Mouse (Mus musculus): ENCODE measurements around the gene Polr3gl.

Polr3gl gene

DNA sequence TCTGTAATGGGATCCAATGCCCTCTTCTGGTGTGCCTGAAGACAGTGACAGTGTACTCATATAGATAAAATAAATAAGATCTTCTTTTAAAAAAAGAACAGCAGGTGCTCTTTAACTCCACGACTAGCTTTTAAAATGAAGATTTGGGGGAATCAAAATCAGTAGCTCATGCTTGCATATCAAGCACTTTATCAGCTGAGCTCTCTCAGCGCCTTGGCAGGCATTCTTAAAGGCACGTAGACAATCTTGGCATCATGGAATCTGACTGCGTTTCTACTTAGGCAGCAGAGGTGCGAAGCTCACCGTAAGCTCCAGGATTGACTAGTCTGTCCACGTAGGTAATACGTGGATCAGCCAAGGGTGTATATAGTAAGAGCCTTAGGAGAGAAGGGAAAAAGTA lies 51.4 kb downstream of the Polr3gl start:
- in situ Hi-C loops (cut with MboI, MseI) = loop anchor here (5.0 kb wide), 2 partner anchors 35 to 105 kb away; partner anchors contain the start of genes Gm16253 (in 2 of the 2) and Itga10 (in 1 of the 2)

DNA sequence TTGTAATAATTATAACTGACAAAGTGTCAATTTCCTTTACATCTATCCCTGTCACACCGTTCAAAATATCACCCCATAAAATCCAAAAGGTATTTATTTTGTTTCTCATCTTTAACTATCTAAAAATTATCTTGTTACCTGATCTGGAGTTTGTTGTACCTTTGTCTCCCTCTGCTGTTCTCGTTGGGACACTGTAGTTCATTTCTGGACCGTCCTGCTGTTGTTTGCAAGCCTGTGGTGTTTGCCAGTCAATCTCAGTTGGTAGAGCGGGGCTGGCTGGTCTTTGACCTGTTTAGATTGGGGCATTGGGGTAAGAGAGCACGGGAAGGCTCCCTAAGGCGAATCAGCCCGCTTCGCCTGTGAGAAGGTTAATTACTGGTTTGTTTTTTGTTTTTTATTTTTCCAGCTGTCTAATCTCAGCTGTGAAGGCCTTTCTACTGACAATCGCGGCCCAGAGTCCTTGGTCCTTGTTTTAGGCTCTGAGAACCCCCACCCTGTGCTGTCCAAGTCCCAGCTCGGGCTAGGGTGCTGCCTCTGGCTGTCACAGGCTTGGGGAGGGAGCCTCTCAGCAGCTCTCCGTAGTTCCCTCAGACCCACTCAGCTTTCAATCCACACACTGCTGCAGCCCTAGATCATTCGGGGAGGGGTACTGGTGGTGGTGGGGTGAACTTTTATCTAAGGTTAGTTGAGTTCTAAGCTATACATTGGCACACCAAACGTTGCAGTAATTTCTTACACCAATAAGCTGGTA lies 52.5 kb downstream of the Polr3gl start:
- in situ Hi-C loops (cut with MboI, MseI) = loop anchor here (5.0 kb wide), 2 partner anchors 36 to 106 kb away; partner anchors contain the start of genes Gm16253 (in 2 of the 2) and Itga10 (in 1 of the 2)

DNA sequence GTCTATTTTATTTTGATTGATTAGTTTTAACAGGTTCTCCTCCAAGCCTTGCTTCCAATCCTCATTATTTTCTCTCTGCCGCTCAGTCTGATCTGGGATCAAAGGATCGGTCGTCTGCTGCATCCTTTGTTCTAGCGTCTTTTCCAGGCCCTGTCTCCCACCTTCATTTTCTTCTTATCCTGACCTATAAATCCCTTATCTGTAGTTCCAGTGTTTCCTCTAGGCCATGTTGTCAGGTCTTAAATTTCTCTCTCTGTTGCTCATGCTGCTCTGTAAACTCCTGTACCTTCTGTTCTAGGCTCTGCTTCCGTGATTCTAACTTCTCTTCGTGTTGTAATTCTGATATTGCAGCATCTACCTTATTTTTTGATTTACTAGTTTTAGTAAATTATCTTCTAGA lies 53.2 kb downstream of the Polr3gl start:
- in situ Hi-C loops (cut with MboI, MseI) = loop anchor here (5.0 kb wide), 2 partner anchors 37 to 107 kb away; partner anchors contain the start of genes Gm16253 (in 2 of the 2) and Itga10 (in 1 of the 2)

DNA sequence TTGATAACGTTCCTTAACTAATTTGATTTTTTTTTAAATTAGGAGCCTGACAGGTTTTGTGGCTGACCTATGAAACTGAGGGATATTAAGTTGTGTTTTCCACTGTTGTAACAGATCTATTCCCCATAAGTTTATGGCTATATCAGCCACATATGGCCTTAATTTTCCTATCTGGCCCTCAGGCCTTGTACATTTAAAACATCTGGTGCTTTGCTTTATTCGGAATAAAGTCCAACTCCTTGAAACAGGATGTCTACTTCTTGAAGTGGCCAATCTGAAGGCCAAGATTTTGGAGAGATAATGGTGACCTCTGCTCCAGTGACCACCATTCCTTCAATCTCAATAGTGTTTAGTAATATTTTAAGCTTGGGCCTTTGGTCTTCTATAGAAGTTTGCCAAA lies 54.7 kb downstream of the Polr3gl start:
- in situ Hi-C loops (cut with MboI, MseI) = no loop called here

DNA sequence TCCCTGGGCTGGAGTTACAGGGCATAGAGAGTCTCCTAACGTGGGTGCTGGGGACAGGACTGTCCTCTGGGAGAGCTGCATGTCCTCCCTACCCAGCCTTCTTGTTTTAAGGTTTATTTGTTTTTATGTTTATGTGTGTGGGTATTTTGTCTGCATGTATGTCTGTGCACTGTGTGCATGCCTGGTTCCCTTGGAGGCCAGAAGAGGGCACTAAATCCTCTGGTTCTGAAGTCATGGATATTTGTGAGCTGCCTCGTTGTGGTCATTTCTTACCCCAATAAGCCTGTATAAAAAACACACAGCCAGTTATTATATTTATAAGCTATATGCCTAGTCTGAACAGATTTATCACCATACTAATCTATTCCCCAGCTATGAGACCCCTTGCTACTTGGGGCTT lies 59.7 kb downstream of the Polr3gl start:
- in situ Hi-C loops (cut with MboI, MseI) = no loop called here

DNA sequence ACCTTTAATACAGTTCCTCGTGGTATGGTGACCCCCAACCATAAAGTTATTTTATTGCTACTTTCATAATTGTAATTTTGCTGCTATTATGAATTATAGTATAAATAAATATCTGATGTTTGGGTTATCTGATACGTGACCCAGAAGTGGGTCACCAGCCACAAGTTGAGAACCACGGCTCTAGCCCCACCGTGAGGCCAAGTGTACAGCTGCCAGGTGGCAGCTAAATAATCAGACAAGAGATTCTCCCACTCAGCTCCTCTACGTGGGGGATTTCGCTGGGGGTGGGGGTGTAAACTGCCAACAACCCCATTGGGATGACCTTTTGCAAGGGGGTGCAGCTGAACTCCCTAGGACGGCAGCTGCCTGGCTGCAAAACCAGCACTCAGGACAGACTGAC lies 61.9 kb downstream of the Polr3gl start:
- in situ Hi-C loops (cut with MboI, MseI) = no loop called here

DNA sequence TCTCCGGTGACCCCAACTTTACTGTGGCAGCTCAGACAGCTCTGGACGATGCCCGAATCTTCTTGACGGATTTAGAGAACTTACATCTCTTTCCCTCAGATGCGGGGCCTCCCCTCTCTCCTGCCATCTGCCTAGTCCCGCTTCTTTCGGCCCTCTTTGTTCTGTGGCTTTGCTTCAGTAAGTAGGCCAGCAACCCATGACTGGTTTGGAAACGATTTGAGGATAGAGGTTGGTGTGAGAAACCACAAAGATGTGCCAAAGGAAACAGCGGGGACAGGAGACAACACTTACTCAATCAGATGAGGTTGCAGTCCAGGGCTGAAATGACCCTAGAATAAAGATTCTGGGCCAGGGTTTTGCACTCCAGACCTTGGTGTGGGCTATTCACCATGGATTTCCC lies 65.5 kb downstream of the Polr3gl start:
- in situ Hi-C loops (cut with MboI, MseI) = loop anchor here in 1 of 2 experiments (10.0 kb wide), 1 partner anchor 126 kb away; no protein-coding TSS in a partner anchor

All from T-helper 17 cell (primary cell).